Mouse (Mus musculus): Measurements from ENCODE around the gene Mroh2a. TPM values are rescaled to one million over a fixed set of nuclear protein-coding genes. Genes with fewer than 3 reads are reported as not detected.
"Not testable (repeated sequence)": the region's sequence is repeated elsewhere in the genome, so short reads cannot be mapped to it uniquely, and the experiment has no call there.

Mroh2a gene
- total RNA-seq, 2 experiments from 2014 or later = not detected

DNA sequence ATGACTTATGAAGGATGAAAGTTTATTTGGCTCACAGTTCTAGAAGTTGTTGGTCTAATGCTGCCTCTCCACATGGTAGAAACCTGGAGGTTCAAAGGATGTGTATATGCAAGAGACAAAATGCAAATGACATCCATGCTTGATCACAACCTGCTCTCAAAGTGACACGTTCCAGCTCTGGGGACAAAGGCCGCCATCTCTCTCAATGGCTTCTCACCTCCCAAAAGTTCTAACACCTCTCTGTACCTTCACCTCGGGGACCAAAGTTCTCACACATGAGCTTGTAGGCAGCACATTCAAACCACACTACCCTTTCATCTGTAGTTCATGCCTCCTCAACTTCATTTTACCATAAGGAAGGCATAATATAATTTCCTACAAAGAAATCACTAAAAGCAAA lies 9.2 kb upstream of the Mroh2a start:
- DNase-seq = no peak

DNA sequence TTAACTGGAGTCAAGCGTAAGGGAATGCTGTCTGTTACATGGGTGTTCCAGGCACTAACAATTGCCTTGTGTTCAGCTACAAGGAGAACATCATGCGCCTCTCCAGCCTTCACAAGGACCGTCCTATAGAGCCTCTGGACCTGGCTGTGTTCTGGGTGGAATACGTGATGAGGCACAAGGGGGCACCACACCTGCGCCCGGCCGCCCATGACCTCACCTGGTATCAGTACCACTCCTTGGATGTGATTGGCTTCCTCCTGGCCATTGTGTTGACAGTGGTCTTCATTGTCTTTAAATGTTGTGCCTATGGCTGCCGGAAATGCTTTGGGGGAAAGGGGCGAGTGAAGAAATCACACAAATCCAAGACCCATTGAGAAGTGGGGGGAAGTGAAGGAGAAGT lies 8.7 kb upstream of the Mroh2a start:
- peak in 1 of 2 experiments; percentile 14 for DNase-seq
- intact Hi-C loops (cut with DNase I) = no loop called here

More for the DNA sequence above, 9.2 kb upstream of the Mroh2a start:
- intact Hi-C loops (cut with DNase I) = no loop called here

DNA sequence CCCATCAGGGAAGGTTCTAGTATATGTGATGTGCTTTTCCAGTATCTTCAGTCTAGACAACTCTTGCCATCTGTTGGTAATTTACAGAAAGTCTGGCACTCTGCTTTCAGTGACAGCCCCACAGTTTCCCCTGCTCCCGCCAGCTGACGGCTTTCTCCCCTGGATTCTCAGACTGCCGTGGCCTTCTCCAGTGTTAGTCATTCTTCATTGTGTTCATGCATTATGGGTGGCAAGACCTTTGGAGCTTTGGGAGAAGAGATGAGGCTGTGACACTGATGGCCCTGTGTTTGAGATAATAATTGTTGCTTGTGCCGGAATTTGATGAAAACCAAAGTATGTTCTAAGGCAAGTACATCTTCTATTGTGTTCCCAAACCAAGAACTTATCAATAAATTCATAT lies 8.2 kb upstream of the Mroh2a start:
- intact Hi-C loops (cut with DNase I) = no loop called here
- no peak for DNase-seq

DNA sequence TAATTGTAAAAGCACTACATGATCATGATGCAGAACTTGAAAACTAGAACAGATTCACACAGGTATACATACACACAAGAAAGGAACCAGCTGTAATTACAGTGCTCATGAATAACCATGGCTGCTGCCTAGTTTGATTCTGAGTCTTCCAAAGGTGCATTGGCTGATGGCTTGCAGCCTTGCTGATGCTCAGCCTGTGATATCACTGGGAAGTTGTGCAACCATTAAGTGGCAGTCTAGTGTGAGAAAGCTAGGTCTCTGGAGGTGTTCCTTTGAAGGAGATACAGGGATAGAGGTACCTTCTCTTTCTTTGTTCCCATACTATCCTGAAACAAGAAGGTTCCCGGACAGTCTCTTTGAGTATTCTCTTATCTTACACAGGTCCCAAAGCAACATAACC lies 7.7 kb upstream of the Mroh2a start:
- intact Hi-C loops (cut with DNase I) = no loop called here
- no peak for DNase-seq

DNA sequence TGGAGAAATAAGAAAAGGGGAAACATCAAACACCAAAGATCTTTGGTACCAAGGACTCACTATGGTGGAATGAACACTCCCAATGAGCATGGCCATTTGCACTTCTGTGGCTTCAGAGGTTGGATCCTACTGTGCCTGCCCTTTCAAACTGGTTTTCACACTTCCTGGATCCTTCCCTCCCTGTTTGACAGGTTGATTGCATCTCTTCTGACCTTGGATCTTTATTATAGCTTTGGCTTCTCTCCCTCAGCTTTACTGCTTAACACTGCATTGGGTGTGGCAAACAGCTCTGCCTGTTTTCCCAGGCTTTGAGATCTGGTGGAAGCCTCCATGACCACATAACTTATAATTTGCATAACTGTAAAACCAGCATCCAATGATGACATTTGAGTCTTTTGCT lies 6.5 kb upstream of the Mroh2a start:
- intact Hi-C loops (cut with DNase I) = no loop called here
- no peak for DNase-seq

DNA sequence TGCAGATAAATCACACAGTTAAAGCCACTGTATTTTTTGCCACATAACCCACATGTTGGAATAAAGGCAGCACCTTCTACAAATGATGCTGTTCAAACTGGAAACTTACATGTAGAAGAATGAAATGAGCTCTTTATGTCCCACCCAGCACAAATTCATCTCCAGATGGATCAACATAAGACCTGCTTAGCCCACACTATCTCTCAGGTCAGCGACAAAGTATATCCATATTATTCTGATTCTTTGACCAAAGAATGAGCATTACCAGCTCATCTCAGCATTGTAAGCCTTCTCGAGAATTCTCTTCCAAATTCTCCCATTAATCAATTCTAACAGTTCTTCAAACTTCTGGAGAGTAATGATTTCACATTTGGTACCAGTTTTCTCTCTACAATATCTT lies 4.6 kb upstream of the Mroh2a start:
- DNase-seq = no peak
- intact Hi-C loops (cut with DNase I) = no loop called here

DNA sequence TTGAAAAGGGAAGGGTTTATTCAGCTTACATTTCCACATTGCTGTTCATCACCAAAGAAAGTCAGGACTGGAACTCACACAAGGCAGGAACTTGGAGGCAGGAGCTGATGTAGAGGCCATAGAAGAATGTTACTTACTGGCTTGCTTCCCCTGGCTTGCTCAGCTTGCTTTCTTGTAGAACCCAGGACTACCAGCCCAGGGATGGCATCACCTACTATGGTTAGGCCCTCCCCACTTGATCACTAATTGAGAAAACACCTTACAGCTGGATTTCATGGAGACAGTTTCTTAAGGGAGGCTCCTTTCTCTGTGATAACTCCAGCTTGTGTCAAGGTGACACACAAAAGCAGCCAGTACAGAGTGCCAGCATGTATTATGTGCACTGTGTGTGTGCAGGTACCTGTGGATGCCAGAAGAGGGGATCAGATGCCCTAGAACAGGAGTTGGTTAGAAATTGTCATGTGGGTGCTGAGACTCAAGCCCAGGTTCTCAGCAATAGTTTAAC lies 3.7 kb upstream of the Mroh2a start:
- intact Hi-C loops (cut with DNase I); DNase-seq: not testable (repeated sequence)

DNA sequence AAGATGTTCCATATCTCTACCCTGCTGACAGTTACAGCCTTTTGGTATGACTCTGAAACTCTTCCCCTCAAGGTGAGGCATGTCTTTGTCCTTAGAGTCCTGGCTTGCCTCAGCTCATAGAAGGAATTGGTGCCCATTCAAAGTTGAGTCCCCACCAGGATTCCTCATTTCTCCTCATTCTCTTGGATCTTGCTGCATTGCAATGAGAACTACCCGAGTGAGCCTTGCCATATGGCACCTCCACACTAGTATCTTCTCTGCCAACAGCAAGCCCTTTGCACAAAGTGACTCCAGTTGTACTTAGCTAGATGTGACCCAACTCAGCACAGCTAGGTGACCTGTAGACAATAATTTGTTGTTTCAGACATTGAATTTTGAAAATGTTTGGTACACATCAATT lies 3.2 kb upstream of the Mroh2a start:
- DNase-seq = peak in 1 of 2 experiments; percentile 5
- intact Hi-C loops (cut with DNase I) = no loop called here

DNA sequence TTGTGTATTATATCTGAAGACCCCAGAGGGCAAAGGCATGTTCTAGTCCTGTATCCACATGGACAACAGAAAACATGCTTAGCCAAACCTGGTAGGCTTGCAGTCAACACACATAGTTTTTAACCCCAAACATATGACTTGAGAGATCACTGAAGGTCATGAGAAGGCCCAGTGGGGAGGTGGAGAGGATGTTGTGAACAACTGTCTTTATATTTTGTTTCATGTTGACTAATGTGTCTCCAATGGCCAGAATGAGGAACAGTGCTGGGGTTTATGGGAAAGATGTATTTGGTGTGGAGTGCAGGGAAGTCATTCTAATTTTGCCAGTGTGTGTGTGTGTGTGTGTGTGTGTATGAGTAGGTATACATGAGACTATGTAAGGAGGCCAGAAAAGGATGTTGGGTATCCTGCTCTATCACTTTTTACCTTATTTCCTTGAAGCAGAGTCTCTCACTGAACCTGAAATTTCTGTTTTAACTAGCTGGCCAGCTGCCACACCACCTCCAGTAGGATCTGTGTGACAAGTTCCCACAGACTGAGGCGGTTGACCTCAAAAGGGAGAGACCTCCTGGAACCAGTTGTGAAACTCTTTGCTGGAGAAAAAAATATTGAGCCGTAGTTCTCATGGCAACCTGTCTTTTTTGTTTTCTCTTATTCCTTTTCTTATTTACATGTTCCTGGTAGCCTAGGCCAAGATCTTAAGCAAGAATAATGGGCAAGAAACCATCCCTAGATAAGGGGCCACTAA lies 2.6 kb upstream of the Mroh2a start:
- intact Hi-C loops (cut with DNase I) = no loop called here
- DNase-seq = no peak

DNA sequence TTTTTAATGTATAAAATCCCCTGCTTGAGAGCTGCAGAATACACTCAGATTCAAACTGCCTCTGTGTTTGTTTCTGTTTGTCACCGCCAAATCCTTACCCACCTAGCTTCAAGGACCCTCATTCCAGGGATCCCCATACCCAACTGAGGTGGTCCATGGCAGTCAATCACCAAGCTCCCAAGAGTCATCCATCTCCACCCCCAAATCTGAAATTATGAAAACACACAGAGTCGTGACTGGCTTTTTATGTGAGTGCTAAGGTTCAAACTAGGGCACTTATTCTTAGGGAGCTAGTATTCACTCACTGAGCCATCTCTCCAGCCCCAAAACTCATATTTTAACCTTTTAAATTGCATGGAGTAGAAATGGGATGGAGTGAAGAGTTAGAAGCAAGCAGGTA lies 1.5 kb upstream of the Mroh2a start:
- DNase-seq; intact Hi-C loops (cut with DNase I): not testable (repeated sequence)

DNA sequence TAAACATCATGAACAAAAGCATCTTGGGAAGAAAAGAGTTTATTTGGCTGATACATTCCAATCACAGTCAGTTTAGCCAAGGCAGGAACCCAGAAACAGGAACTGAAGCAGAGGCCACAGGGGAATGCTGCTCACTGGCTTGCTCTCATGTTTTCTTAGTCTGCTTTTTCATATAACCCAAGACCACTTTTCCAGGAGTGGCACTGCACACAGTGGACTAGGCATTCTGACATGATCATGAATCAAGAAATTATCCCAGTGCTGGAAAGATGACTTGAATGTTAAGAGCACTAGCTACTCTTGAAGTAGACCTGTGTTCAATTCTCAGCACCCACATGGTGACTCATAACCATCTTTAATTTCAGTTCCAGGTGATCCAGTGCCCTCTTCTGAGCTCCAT lies 1.0 kb upstream of the Mroh2a start:
- no peak for DNase-seq
- intact Hi-C loops (cut with DNase I) = no loop called here

DNA sequence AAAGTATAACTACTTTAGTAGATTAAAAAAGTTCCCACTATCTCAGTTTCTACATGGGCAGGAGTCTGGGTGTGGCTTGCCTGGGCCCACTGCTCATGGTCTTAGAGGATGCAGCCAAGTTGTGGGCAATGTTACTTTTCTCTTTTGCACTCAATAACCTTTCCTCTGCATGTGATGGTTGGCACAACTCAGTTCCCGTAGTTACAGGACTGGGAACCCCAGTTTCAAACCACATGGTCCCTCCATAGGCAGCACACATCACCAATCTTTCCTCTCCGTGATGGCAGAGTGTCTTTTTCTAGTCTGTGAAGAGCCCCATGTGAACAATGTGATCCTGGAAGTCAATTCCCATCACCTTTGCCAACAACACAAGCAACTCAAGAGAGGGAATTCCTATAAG lies 696 bp downstream of the Mroh2a start:
- DNase-seq = peak in 1 of 2 experiments; percentile 13
- intact Hi-C loops (cut with DNase I) = no loop called here

DNA sequence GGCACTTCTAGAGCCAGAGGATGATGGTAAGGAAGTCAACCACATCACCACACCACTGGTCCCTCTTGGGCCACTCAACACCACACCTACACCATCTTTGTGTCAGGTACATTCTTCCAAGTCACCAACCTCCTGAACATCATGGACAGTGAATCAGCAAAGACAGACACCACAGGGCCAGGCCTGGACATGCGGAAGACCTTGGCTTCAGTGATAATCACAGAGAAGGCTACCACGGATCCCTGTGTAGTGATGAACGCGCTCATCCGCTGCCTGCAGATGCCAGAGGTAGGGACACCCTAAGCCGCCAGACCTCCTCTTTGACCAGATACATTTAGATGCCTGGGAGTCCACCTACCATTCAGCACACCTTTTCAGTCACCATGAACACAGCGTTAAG lies 1.3 kb downstream of the Mroh2a start:
- intact Hi-C loops (cut with DNase I) = no loop called here

DNA sequence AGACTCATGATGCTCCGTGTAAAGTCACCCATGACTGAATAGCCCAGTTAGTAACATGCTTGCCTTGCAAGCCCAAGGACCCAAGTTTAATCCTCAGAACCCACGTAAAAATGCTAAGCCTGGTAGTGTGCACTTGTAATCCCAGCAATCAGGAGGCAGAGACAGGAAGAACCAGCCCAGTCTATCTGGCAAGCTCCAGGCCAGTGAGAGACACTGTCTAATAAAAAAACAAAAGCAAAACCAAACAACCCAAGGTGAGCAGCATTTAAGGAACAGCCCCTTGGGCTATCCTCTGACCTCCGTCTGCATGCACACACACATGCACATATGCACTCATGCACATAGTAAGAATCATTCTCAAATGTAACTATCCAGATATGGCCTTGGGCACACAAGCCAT lies 2.8 kb downstream of the Mroh2a start:
- intact Hi-C loops (cut with DNase I) = no loop called here
- DNase-seq = no peak

More for the DNA sequence above, 1.3 kb downstream of the Mroh2a start:
- DNase-seq = peak; percentile 5 to 22

DNA sequence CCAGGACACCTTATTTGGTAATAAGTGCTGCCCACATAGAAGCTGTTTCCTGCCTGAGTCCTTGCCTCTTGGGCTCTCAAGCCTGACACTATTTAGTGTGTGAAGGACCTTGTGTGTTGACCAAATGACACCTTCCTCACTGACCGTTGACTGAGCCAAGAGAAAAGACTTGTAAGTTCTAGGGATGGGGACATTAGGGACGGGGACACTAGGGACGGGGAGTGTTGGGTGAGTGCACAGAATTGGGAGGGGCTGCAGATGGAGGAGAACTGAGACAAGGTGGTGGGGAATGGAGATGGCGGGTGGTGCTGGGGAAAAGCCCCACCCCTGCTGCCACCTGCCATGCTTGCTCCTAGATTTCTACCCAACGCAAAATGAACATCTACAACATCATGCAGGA lies 3.2 kb downstream of the Mroh2a start:
- DNase-seq = peak in 1 of 2 experiments; percentile 5
- intact Hi-C loops (cut with DNase I) = no loop called here

DNA sequence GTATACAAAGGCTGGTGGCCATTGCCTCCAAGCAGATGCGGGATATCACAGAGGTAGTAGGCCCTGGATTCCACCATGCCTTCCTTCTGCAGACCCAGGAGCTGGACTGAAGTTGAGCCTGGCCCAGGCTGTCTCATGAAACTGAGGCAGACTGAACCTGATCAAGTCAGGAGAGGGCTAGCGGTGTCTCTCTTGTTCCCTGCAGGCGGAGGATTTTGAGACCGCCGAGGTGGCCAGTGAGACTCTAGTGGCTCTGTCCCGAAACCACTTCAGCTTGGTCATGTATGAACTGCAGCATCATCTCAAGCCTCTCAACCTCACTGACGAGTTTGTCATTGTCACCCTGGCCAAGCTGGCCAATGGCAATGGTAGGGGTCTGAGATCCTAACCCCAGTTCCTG lies 3.6 kb downstream of the Mroh2a start:
- intact Hi-C loops (cut with DNase I) = no loop called here
- peak in 1 of 2 experiments; percentile 6 for DNase-seq

DNA sequence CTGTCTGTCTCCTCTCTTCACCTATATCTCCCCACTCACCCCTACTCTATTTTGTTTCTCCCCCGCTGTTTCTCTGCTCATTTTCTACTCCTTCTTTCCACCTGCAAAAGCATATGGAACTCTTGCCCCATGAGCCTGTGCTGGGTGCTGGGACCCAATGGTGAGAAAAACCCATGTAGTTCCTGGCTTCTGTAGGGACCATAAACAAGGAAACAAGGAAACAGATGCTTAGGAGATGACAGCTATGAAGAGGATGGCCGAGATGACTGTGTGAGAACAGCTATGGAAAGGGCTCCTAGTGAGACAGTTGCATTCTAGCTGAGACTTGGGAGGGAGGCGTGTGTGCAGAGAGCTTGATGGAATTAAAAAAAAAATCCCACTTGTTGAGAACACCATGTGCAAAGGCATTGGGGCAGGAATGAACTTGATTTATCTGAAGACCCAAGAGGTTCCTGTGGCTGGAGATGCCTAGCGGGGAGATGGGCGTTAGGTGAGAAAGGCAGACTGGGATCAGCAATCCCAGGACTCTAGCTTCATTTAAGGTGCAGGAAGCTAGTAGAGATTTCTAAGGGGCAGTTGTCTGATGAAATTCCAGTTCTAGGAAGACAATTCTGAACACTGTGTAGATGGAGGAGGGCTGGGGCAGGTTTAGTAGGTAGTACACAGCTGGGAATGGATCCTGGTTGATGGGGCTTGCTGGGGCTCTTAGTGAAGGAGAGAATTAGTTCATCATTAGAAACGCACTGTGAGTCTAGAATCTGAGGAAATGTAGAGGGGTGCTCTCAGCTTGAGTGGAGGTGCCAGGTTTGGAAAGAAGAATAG lies 4.4 kb downstream of the Mroh2a start:
- DNase-seq = peak in 1 of 2 experiments; percentile 10
- intact Hi-C loops (cut with DNase I) = no loop called here

DNA sequence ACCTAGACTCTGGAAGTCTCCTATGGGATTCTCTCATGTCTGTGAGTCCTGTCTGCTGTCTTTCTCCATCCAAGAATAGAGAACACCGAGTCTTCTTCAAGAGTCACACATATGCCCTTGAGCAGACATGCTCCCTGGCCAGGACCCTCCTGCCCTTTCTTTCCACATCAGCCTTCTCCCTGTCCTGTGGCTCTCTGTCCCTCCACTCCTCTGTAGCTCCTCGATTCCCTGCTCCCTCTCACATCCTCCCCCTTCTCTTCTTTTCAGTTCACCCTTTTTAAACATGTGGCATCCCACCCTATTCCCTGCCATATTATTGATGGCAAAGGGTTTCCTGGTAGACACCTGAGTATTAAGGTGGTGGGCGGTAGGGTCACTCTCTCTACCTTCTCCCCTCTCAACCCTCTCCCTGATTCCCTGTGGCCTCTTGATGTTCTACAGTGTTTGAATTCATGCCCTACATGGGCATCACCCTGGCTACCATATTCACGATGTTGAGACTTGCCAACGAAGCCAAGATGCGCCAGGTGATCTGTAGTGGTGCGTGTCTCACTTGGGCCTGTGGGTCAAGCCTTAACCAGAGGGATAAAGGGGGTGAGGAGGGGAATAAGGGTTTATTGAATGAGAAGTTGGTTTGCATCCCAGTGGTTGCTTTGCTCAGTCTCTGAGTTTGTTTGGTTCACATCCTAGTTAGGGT lies 5.2 kb downstream of the Mroh2a start:
- intact Hi-C loops (cut with DNase I) = no loop called here
- DNase-seq = peak; percentile 4 to 15

DNA sequence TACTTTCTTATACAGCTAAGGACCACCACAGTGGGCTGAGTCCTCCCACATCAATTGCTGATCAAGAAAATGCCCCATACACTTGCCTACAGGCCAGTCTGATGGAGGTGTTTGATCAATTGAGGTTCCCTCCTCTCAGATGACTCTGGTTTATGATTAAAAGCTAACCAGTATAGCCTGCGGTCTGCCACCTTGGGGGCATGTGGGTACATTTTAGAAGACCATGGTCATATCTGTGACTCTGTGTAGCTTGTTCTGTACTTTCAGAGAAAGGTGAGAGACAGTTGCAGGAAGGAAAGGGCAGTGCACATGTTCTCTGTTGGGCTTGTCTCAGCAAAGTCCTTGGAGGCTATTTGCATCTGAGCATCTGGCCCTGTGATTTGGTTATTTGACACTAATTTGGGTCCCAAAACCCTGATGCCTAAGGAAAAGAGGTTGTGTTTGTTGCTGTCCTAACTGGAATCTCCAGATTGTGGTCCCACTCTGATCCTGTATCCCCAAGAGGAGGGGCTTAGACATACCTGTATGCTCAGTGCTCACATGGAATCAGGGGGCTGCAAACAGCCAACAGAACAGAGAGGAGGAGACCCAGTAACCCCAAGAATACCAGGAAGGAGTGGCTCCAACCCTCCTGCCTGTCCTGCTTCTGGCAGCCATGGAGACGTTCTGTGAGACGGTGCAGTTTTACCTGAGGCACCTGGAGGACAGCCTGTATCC lies 6.0 kb downstream of the Mroh2a start:
- intact Hi-C loops (cut with DNase I) = no loop called here
- DNase-seq = peak; percentile 3 to 17

Data from gastrocnemius, postnatal 36 days (tissue).